Mouse (Mus musculus) stomach, postnatal 0 days (tissue): ENCODE data around the gene Serac1.

ENCODE experiments used
- CTCF ChIP-seq: IDR thresholded peaks from 2 replicates; pipeline ENCODE4 v1.5.1; 2016; ENCODE audit warnings: antibody characterized with exemption, low read depth, mild to moderate bottlenecking, moderate library complexity
- EP300 ChIP-seq: optimal IDR thresholded peaks from 2 replicates; pipeline ENCODE3; 2016; ENCODE audit warnings: antibody characterized with exemption

DNA sequence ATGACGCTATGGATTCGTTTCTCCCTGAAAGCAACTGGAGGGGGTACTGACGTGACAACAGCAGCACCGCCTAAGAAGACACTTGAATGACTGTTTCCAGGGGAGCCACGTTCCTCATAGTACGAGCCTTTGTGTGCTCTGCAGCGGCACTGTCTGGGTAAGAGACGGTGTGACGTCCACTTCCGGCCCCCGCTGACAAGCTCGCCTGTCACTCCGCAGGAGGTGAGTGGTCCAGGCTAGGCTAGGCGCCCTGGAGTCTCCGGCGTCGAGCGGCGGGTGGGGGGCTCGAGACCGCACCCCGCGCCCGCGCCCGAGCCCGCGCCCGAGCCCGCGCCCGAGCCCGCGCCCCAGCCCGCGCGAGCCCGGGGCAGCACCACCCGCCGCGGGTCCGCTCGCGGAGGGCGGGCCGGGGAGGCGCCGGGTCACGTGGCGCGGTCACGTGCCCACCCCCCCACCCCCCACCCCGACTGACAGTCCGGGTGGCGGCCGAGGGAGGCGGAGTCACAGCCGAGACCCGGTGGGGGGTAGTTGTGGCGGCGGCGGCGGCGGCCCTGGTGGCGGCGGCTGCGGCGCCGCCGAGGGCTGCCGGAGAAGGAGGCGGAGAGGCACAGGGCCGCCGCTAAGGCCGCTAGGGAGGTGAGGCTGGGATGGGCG lies 26.9 kb upstream of the Serac1 start, which contains the start of gene Tulp4:
- TF ChIP-seq EP300: no peak
- no peak for TF ChIP-seq CTCF
